Mouse (Mus musculus): ENCODE results near the gene Gpr183.

Gpr183 gene

GRCm38 (mm10) chr14:121929243-121929951 is 35.6 kb downstream of the Gpr183 start:
- DNase-seq, result no peak

- DNase-seq, result no peak
These were observed 36.4 kb downstream of the Gpr183 start for GRCm38 (mm10) chr14:121928375-121929137.

- DNase-seq, result no peak
These were observed 37.5 kb downstream of the Gpr183 start for GRCm38 (mm10) chr14:121927451-121927850.

GRCm38 (mm10) chr14:121926901-121927300 is 38.1 kb downstream of the Gpr183 start:
- no peak for DNase-seq

GRCm38 (mm10) chr14:121924876-121925275 is 40.1 kb downstream of the Gpr183 start:
- DNase-seq, result no peak

- DNase-seq, result no peak
These were observed 42.3 kb downstream of the Gpr183 start for GRCm38 (mm10) chr14:121922731-121923130.

GRCm38 (mm10) chr14:121922016-121922415 is 43.0 kb downstream of the Gpr183 start:
- DNase-seq, result no peak

- DNase-seq, result no peak
These were observed 44.4 kb downstream of the Gpr183 start for GRCm38 (mm10) chr14:121920511-121921124.

GRCm38 (mm10) chr14:121919752-121920151 is 45.2 kb downstream of the Gpr183 start:
- DNase-seq, result no peak

- no peak for DNase-seq
These were observed 46.7 kb downstream of the Gpr183 start for GRCm38 (mm10) chr14:121918266-121918665.

GRCm38 (mm10) chr14:121916311-121917094 is 48.5 kb downstream of the Gpr183 start:
- no peak for DNase-seq

- DNase-seq, result no peak
These were observed 49.4 kb downstream of the Gpr183 start, which contains the start of gene Gpr18 for GRCm38 (mm10) chr14:121915621-121916020. Gpr18 (minus strand) TSS chr14:121915781.

GRCm38 (mm10) chr14:121915143-121915542 is 49.9 kb downstream of the Gpr183 start:
- no peak for DNase-seq

GRCm38 (mm10) chr14:121912501-121912900 is 52.5 kb downstream of the Gpr183 start:
- DNase-seq, result no peak

- no peak for DNase-seq
These were observed 55.1 kb downstream of the Gpr183 start for GRCm38 (mm10) chr14:121909868-121910267.

- DNase-seq, result no peak
These were observed 57.9 kb downstream of the Gpr183 start for GRCm38 (mm10) chr14:121906992-121907681.

GRCm38 (mm10) chr14:121906341-121906991 is 58.5 kb downstream of the Gpr183 start:
- DNase-seq, result no peak

- DNase-seq, result no peak
These were observed 60.2 kb downstream of the Gpr183 start for GRCm38 (mm10) chr14:121904754-121905153.

- DNase-seq, result no peak
These were observed 61.6 kb downstream of the Gpr183 start for GRCm38 (mm10) chr14:121903381-121903876.
